Mouse (Mus musculus) heart, postnatal 0 days (tissue): ENCODE measurements around the gene Ngrn.

Experiments
- CTCF ChIP-seq: IDR thresholded peaks from 2 replicates; pipeline ENCODE4 v1.5.1; 2016; ENCODE audit warnings: antibody characterized with exemption, control low read depth, low read depth
- EP300 ChIP-seq: IDR thresholded peaks from 2 replicates; pipeline ENCODE4 v1.6.1; 2016; ENCODE audit warnings: antibody characterized with exemption, low read depth

GRCm38 (mm10) chr7:80252886-80253285, 8.1 kb upstream of the Ngrn start:
- TF ChIP-seq CTCF: no peak
- TF ChIP-seq EP300: no peak
